Mouse (Mus musculus) liver, embryonic 13.5 days (tissue): Measurements from ENCODE around the gene Bcl10. TPM values are rescaled to one million over a fixed set of nuclear protein-coding genes. Genes with fewer than 3 reads are reported as not detected.

ENCODE experiments used
- ATAC-seq: fragments of 200-750 bp; cut with Nextera tagmentation; 2 replicates; pipeline ENCODE4 v1.8.0; 2017; ENCODE audit warnings: low read depth, mild to moderate bottlenecking, moderate number of reproducible peaks, moderate library complexity
- DNase-seq: peaks from one replicate; pipeline ENCODE4 v3.0.0; 2022
- H3K27ac ChIP-seq: fragments of 300-500 bp; sonication (generic); 2 replicates; pipeline ENCODE4 v1.5.1; 2015; ENCODE audit warnings: moderate library complexity, mild to moderate bottlenecking, inconsistent platforms
- H3K27me3 ChIP-seq: fragments of 300-500 bp; sonication (generic); 2 replicates; pipeline ENCODE4 v1.6.1; 2015; ENCODE audit warnings: mild to moderate bottlenecking, inconsistent platforms
- H3K36me3 ChIP-seq: fragments of 300-500 bp; sonication (generic); 2 replicates; pipeline ENCODE4 v1.6.1; 2015; ENCODE audit warnings: mild to moderate bottlenecking, inconsistent platforms
- H3K4me1 ChIP-seq: fragments of 300-500 bp; sonication (generic); replicated peaks from 2 replicates; pipeline ENCODE4 v1.6.1; 2015; ENCODE audit warnings: inconsistent platforms
- H3K4me2 ChIP-seq: fragments of 300-500 bp; sonication (generic); 2 replicates; pipeline ENCODE4 v1.6.1; 2015; ENCODE audit warnings: inconsistent platforms, mild to moderate bottlenecking, moderate library complexity
- H3K4me3 ChIP-seq: fragments of 300-500 bp; sonication (generic); replicated peaks from 2 replicates; pipeline ENCODE4 v1.5.1; 2015; ENCODE audit warnings: mild to moderate bottlenecking, inconsistent platforms
- H3K9ac ChIP-seq: fragments of 300-500 bp; sonication (generic); 2 replicates; pipeline ENCODE4 v1.6.1; 2015; ENCODE audit warnings: mild to moderate bottlenecking, inconsistent platforms
- H3K9me3 ChIP-seq: fragments of 300-500 bp; sonication (generic); replicated peaks from 2 replicates; pipeline ENCODE4 v1.6.1; 2016; ENCODE audit warnings: inconsistent platforms
- WGBS: fragments of 180-500 bp; shearing (Covaris S2); methylation state at CpG from one replicate; pipeline ENCODE4 v1.1.7; 2015; ENCODE audit not compliant: insufficient replicate concordance; 5-methylcytosine and 5-hydroxymethylcytosine counted together
- polyA plus RNA-seq: library from polyadenylated mRNA; unstranded; fragments of >200 nt; fragmentation: Nextera tagmentation; extraction: Ambion mirVana; gene quantifications from 2 replicates; pipeline ENCODE4 v1.2.1, GENCODE M21; 2015

Bcl10 gene
- polyA plus RNA-seq, 1 experiment from 2014 or later: 21.4 TPM

GRCm38 (mm10) chr3:145916374-145916773, 6.2 kb upstream of the Bcl10 start:
- Histone ChIP-seq H3K4me3 (no peak overlapping the region), H3K4me1 (0 out of 2 replicates have a peak, but pooled peaks cover 6% of the 10 kb centered on the region), H3K27me3 (no peaks in the 10 kb centered on the region), H3K27ac (no peak overlapping the region), H3K36me3 (no peaks in the 10 kb centered on the region), H3K9ac (no peak overlapping the region), H3K4me2 (no peak overlapping the region), H3K9me3 (no peaks in the 10 kb centered on the region)
- no peak for ATAC-seq
- DNase-seq: no peak
- WGBS: 62% methylated on average over 5 of the region's 5 CpGs

GRCm38 (mm10) chr3:145916826-145917225, 5.8 kb upstream of the Bcl10 start:
- Histone ChIP-seq H3K9me3 (no peaks in the 10 kb centered on the region), H3K27ac (no peak overlapping the region), H3K27me3 (no peaks in the 10 kb centered on the region), H3K4me2 (no peak overlapping the region), H3K9ac (no peak overlapping the region), H3K4me1 (0 out of 2 replicates have a peak, but pooled peaks cover 6% of the 10 kb centered on the region), H3K36me3 (no peaks in the 10 kb centered on the region), H3K4me3 (no peak overlapping the region)
- WGBS: 53% methylated on average over 4 of the region's 4 CpGs
- no peak for DNase-seq
- ATAC-seq: no peak

- 48% methylated on average over 3 of the region's 3 CpGs for WGBS
- H3K27ac ChIP-seq: no peak overlapping the region
- ATAC-seq (no peak), DNase-seq (no peak)
- H3K9ac ChIP-seq: peak overlapping the region; percentile 69; the same call in 1 of the 2 replicates
- no peaks in the 10 kb centered on the region for H3K9me3 ChIP-seq
- peaks cover 5% of the 10 kb centered on the region; the same call in 1 of the 2 replicates for H3K36me3 ChIP-seq
- peaks cover 32% of the 10 kb centered on the region for H3K4me1 ChIP-seq
- H3K4me2 ChIP-seq: peak overlapping the region; percentile 68; the same call in 1 of the 2 replicates
- H3K27me3 ChIP-seq: no peaks in the 10 kb centered on the region
- no peak overlapping the region for H3K4me3 ChIP-seq
These were observed 367 bp downstream of the Bcl10 start for GRCm38 (mm10) chr3:145922971-145923370.

- DNase-seq (peak; percentile 100), ATAC-seq (peak; percentile 98)
- H3K27me3 ChIP-seq: no peaks in the 10 kb centered on the region
- no peaks in the 10 kb centered on the region for H3K9me3 ChIP-seq
- peak overlapping the region; percentile 84 for H3K4me2 ChIP-seq
- peak overlapping the region; percentile 96 for H3K4me3 ChIP-seq
- peaks cover 11% of the 10 kb centered on the region; the same call in 1 of the 2 replicates for H3K36me3 ChIP-seq
- under 1% methylated on average over 58 of the region's 58 CpGs for WGBS
- H3K4me1 ChIP-seq: peaks cover 32% of the 10 kb centered on the region
- peak overlapping the region; percentile 92 for H3K27ac ChIP-seq
- peak overlapping the region; percentile 94 for H3K9ac ChIP-seq
These were observed 1.4 kb downstream of the Bcl10 start for GRCm38 (mm10) chr3:145923874-145924577.

GRCm38 (mm10) chr3:145924649-145925337, 2.2 kb downstream of the Bcl10 start:
- DNase-seq: peak; percentile 42
- H3K9ac ChIP-seq: peak overlapping the region; percentile 94
- peaks cover 32% of the 10 kb centered on the region for H3K4me1 ChIP-seq
- no peaks in the 10 kb centered on the region for H3K27me3 ChIP-seq
- no peaks in the 10 kb centered on the region for H3K9me3 ChIP-seq
- H3K27ac ChIP-seq: peak overlapping the region; percentile 92
- peak overlapping the region; percentile 84 for H3K4me2 ChIP-seq
- peak; percentile 8; the same call in 1 of the 2 replicates for ATAC-seq
- WGBS: 2% methylated on average over 39 of the region's 39 CpGs
- H3K36me3 ChIP-seq: peaks cover 14% of the 10 kb centered on the region; the same call in 1 of the 2 replicates
- H3K4me3 ChIP-seq: peak overlapping the region; percentile 96

GRCm38 (mm10) chr3:145925506-145925905, 2.9 kb downstream of the Bcl10 start:
- H3K4me1 ChIP-seq: peaks cover 34% of the 10 kb centered on the region
- H3K27me3 ChIP-seq: no peaks in the 10 kb centered on the region
- 54% methylated on average over 5 of the region's 5 CpGs for WGBS
- H3K27ac ChIP-seq: no peak overlapping the region
- H3K4me3 ChIP-seq: peak overlapping the region; percentile 96
- peaks cover 17% of the 10 kb centered on the region for H3K36me3 ChIP-seq
- ATAC-seq: no peak
- no peak for DNase-seq
- peak overlapping the region; percentile 94 for H3K9ac ChIP-seq
- peak overlapping the region; percentile 84 for H3K4me2 ChIP-seq
- H3K9me3 ChIP-seq: no peaks in the 10 kb centered on the region

- Histone ChIP-seq H3K27ac (no peak overlapping the region), H3K27me3 (no peaks in the 10 kb centered on the region), H3K4me2 (no peak overlapping the region), H3K9me3 (no peaks in the 10 kb centered on the region), H3K9ac (no peak overlapping the region), H3K36me3 (peaks cover 46% of the 10 kb centered on the region), H3K4me3 (no peak overlapping the region), H3K4me1 (peaks cover 16% of the 10 kb centered on the region)
- DNase-seq (no peak), ATAC-seq (no peak)
- WGBS: 70% methylated on average over 7 of the region's 7 CpGs
These were observed 7.2 kb downstream of the Bcl10 start for GRCm38 (mm10) chr3:145929525-145930400.

- 54% methylated on average over 9 of the region's 9 CpGs for WGBS
- DNase-seq: no peak
These were observed 11.2 kb downstream of the Bcl10 start for GRCm38 (mm10) chr3:145933845-145934244.

GRCm38 (mm10) chr3:145937505-145938404, 15.2 kb downstream of the Bcl10 start, which contains the start of gene 2410004B18Rik:
TSS of gene 2410004B18Rik (plus strand) at chr3:145938014.
- Histone ChIP-seq H3K4me3 (peak within 1 kb of the TSS; percentile 97), H3K4me1 (peaks cover 43% of the 10 kb centered on the region), H3K9me3 (no peaks in the 10 kb centered on the region), H3K4me2 (peak within 1 kb of the TSS; percentile 96), H3K36me3 (peaks cover 23% of the 10 kb centered on the region), H3K9ac (peak within 1 kb of the TSS; percentile 92), H3K27ac (peak within 1 kb of the TSS; percentile 67; the same call in 1 of the 2 replicates), H3K27me3 (no peaks in the 10 kb centered on the region)
- ATAC-seq: peak; percentile 90
- peak; percentile 90 for DNase-seq
- WGBS: 2% methylated on average over 62 of the region's 70 CpGs

More at GRCm38 (mm10) chr3:145933845-145934244, 11.2 kb downstream of the Bcl10 start:
- no peaks in the 10 kb centered on the region for H3K9me3 ChIP-seq
- H3K4me3 ChIP-seq: no peak overlapping the region
- ATAC-seq: no peak
- no peak overlapping the region for H3K9ac ChIP-seq
- no peaks in the 10 kb centered on the region for H3K27me3 ChIP-seq
- no peak overlapping the region for H3K27ac ChIP-seq
- peaks cover 18% of the 10 kb centered on the region for H3K4me1 ChIP-seq
- peaks cover 35% of the 10 kb centered on the region for H3K36me3 ChIP-seq
- no peak overlapping the region for H3K4me2 ChIP-seq
